Mouse (Mus musculus) hindbrain, postnatal 0 days (tissue): Measurements from ENCODE around the gene Folr2. TPM values are rescaled to one million over a fixed set of nuclear protein-coding genes. Genes with fewer than 3 reads are reported as not detected.
A peak's percentile ranks its signal among the peaks of the same experiment; 100 is the strongest.

Source experiments
- ATAC-seq: fragments of 200-750 bp; cut with Nextera tagmentation; 2 replicates; pipeline ENCODE4 v1.8.0; 2017; ENCODE audit warnings: mild to moderate bottlenecking, moderate TSS enrichment, moderate library complexity
- DNase-seq: peaks from one replicate; pipeline ENCODE4 v3.0.0-alpha.2; 2015; ENCODE audit warnings: low spot score
- H3K27ac ChIP-seq: fragments of 300-500 bp; sonication (generic); 2 replicates; pipeline ENCODE4 v1.5.1; 2014; ENCODE audit warnings: mild to moderate bottlenecking
- H3K27me3 ChIP-seq: fragments of 300-500 bp; sonication (generic); 2 replicates; pipeline ENCODE4 v1.6.1; 2014; ENCODE audit warnings: low read length, mixed read lengths; ENCODE audit not compliant: insufficient read depth
- H3K36me3 ChIP-seq: fragments of 300-500 bp; sonication (generic); 2 replicates; pipeline ENCODE4 v1.6.1; 2014; ENCODE audit warnings: low read length, mixed read lengths; ENCODE audit not compliant: insufficient read depth
- H3K4me1 ChIP-seq: fragments of 300-500 bp; sonication (generic); 2 replicates; pipeline ENCODE4 v1.6.1; 2014; ENCODE audit warnings: antibody characterized with exemption, low read length, mixed read lengths; ENCODE audit not compliant: insufficient read depth
- H3K4me2 ChIP-seq: fragments of 300-500 bp; sonication (generic); 2 replicates; pipeline ENCODE4 v1.6.1; 2014; ENCODE audit warnings: low read depth, mild to moderate bottlenecking, low read length, moderate library complexity, mixed read lengths
- H3K4me3 ChIP-seq: fragments of 300-500 bp; sonication (generic); 2 replicates; pipeline ENCODE4 v1.5.1; 2014; ENCODE audit warnings: low read length
- H3K9ac ChIP-seq: fragments of 300-500 bp; sonication (generic); replicated peaks from 2 replicates; pipeline ENCODE4 v1.6.1; 2014; ENCODE audit warnings: mild to moderate bottlenecking, low read length, moderate library complexity, mixed read lengths
- H3K9me3 ChIP-seq: fragments of 300-500 bp; sonication (generic); 2 replicates; pipeline ENCODE4 v1.6.1; 2016; ENCODE audit warnings: low read length, mixed read lengths
- CTCF ChIP-seq: IDR thresholded peaks from 2 replicates; pipeline ENCODE4 v1.5.1; 2016; ENCODE audit warnings: antibody characterized with exemption, control low read depth, low read depth
- WGBS: fragments of 180-500 bp; shearing (Covaris S2); extraction: QIAGEN DNeasy Blood & Tissue Kit; methylation state at CpG from one replicate; pipeline ENCODE4 v1.1.7; 2014; 5-methylcytosine and 5-hydroxymethylcytosine counted together
- polyA plus RNA-seq: library from polyadenylated mRNA; unstranded; fragments of >200 nt; fragmentation: Nextera tagmentation; extraction: Ambion mirVana; gene quantifications from 2 replicates; pipeline ENCODE4 v1.2.1, GENCODE M21; 2015
- total RNA-seq: library from RNA; depleted of rRNA; stranded (reverse); fragments of >200 nt; gene quantifications from 2 replicates; pipeline ENCODE4 v1.2.3, GENCODE M21; 2014; rRNA removed

Folr2 gene
- total RNA-seq (1.8 and 7.1 TPM in 2 replicates), polyA plus RNA-seq (2.2 and 2.3 TPM in 2 replicates)

GRCm38 (mm10) chr7:101857094-101857493, at the start of gene Folr2:
Folr2 (minus strand) TSS chr7:101857194.
- H3K27me3 ChIP-seq: no peaks in the 10 kb centered on the region
- 92% methylated on average over 4 of the region's 4 CpGs for WGBS
- no peak within 1 kb of the TSS for H3K4me3 ChIP-seq
- no peaks in the 10 kb centered on the region for H3K9me3 ChIP-seq
- DNase-seq (no peak), ATAC-seq (no peak)
- no peak within 1 kb of the TSS for H3K4me2 ChIP-seq
- no peak within 1 kb of the TSS for H3K9ac ChIP-seq
- H3K36me3 ChIP-seq: no peaks in the 10 kb centered on the region
- H3K4me1 ChIP-seq: no peaks in the 10 kb centered on the region
- TF ChIP-seq CTCF: no peak
- H3K27ac ChIP-seq: no peak within 1 kb of the TSS

DNA sequence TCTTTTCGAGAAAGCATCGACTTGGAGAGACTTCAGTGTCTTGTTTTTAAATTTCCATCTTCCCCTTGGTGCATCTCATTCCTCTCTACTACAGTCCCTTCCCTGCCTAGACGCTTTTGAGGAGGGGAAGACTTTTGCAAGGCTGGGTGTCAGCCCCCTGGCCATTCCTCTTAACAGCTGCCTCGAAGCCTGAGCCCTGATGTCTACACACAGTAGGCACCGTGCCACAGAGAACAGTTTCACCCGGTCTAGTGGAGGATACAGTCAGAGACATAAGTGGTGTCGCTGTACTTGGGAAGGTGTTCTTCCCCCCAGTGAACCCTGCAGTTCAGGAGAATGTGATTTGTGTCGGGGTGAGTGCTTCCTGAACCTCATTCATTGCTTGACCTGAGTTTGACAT, 49.7 kb upstream of the Folr2 start:
- H3K9me3 ChIP-seq: no peaks in the 10 kb centered on the region
- 74% methylated on average over 8 of the region's 8 CpGs for WGBS
- H3K27me3 ChIP-seq: no peaks in the 10 kb centered on the region
- ATAC-seq (no peak), DNase-seq (no peak)
- peaks cover 14% of the 10 kb centered on the region for H3K36me3 ChIP-seq
- H3K4me1 ChIP-seq: no peaks in the 10 kb centered on the region; the same call in 1 of the 2 replicates
- TF ChIP-seq CTCF: no peak
- H3K4me2 ChIP-seq: peak overlapping the region; percentile 66
- H3K27ac ChIP-seq: peak overlapping the region; percentile 93; the same call in 1 of the 2 replicates
- H3K9ac ChIP-seq: peak overlapping the region; percentile 76
- H3K4me3 ChIP-seq: peak overlapping the region; percentile 78

- WGBS: 21% methylated on average over 11 of the region's 11 CpGs
- Histone ChIP-seq H3K9me3 (no peaks in the 10 kb centered on the region), H3K4me3 (peak within 1 kb of the TSS; percentile 78), H3K27ac (peak within 1 kb of the TSS; percentile 93), H3K36me3 (peaks cover 14% of the 10 kb centered on the region), H3K9ac (peak within 1 kb of the TSS; percentile 76), H3K4me2 (peak within 1 kb of the TSS; percentile 66), H3K27me3 (no peaks in the 10 kb centered on the region), H3K4me1 (no peaks in the 10 kb centered on the region; the same call in 1 of the 2 replicates)
- no peak for ATAC-seq
- TF ChIP-seq CTCF: no peak
- DNase-seq: no peak
These were observed 49.3 kb upstream of the Folr2 start, which contains the start of gene Tomt for GRCm38 (mm10) chr7:101906287-101906681. Tomt (minus strand) TSS chr7:101906359.

GRCm38 (mm10) chr7:101905561-101906286, 48.7 kb upstream of the Folr2 start, which contains the start of gene Lamtor1:
Lamtor1 (plus strand) TSS chr7:101905904.
- H3K27me3 ChIP-seq: no peaks in the 10 kb centered on the region
- H3K9ac ChIP-seq: peak within 1 kb of the TSS; percentile 76
- H3K9me3 ChIP-seq: no peaks in the 10 kb centered on the region
- WGBS: under 1% methylated on average over 59 of the region's 61 CpGs
- peak; percentile 100 for DNase-seq
- no peaks in the 10 kb centered on the region; the same call in 1 of the 2 replicates for H3K4me1 ChIP-seq
- peak; percentile 99 for ATAC-seq
- H3K36me3 ChIP-seq: peaks cover 10% of the 10 kb centered on the region
- H3K4me3 ChIP-seq: peak within 1 kb of the TSS; percentile 78
- peak within 1 kb of the TSS; percentile 93 for H3K27ac ChIP-seq
- peak within 1 kb of the TSS; percentile 66 for H3K4me2 ChIP-seq
- peak; percentile 21; the same call in 1 of the 2 replicates for TF ChIP-seq CTCF

- no peak overlapping the region for H3K4me3 ChIP-seq
- no peak overlapping the region for H3K9ac ChIP-seq
- ATAC-seq (no peak), DNase-seq (no peak)
- no peaks in the 10 kb centered on the region for H3K9me3 ChIP-seq
- H3K36me3 ChIP-seq: no peaks in the 10 kb centered on the region
- no peaks in the 10 kb centered on the region for H3K27me3 ChIP-seq
- H3K27ac ChIP-seq: no peak overlapping the region
- 0 out of 2 replicates have a peak, but pooled peaks have one; percentile 10 for TF ChIP-seq CTCF
- H3K4me2 ChIP-seq: no peak overlapping the region
- no peaks in the 10 kb centered on the region; the same call in 1 of the 2 replicates for H3K4me1 ChIP-seq
These were observed 45.9 kb upstream of the Folr2 start for GRCm38 (mm10) chr7:101902846-101903245.

GRCm38 (mm10) chr7:101901969-101902368, 45.0 kb upstream of the Folr2 start:
- Histone ChIP-seq H3K4me1 (no peaks in the 10 kb centered on the region; the same call in 1 of the 2 replicates), H3K36me3 (no peaks in the 10 kb centered on the region), H3K4me3 (no peak overlapping the region), H3K27ac (no peak overlapping the region), H3K4me2 (no peak overlapping the region), H3K27me3 (no peaks in the 10 kb centered on the region), H3K9ac (no peak overlapping the region), H3K9me3 (no peaks in the 10 kb centered on the region)
- no peak for DNase-seq
- no peak for ATAC-seq
- TF ChIP-seq CTCF: no peak
- WGBS: 92% methylated on average over 10 of the region's 10 CpGs
